In the genomic region with DNA sequence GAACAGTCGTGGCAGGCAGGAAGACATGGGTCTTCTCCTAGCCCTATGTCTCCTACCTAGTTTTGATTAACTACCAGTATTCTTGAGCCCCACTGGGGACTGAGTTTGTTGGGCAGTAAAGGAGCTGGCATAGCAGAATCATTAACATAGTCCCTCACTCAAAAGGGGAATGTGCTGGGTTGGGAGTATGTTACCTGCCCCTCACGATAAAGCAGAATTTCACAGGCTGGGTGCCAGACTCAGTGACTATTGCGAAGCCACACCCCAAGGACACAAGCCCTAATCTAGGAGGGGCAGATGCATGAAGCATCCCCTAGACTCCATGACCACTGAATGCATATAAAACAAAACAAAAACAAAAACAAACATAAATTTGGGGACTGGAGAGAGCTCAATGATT, we compare ENCODE assay signal across 19 mouse cellular contexts.
"Had no signal": no experiment of that assay in that cellular context is flagged by ENCODE, and none has a peak within 500 bp of the region (broad histone marks: within the 10 kb centered on the region; RNA-seq: fewer than 3 reads in every experiment).

No protein-coding gene starts in this region.

- H3K9me3 ChIP-seq: lung, embryonic 15.5 days; midbrain, embryonic 10.5 days had no signal

- H3K36me3 ChIP-seq: lung, embryonic 15.5 days had no signal

- H3K4me2 ChIP-seq: lung, embryonic 15.5 days had no signal

- H3K27me3 ChIP-seq: lung, embryonic 15.5 days had no signal

- DNase-seq: kidney, adult 18-20 months; kidney, adult 9 months; kidney, postnatal 14 days; kidney, postnatal 4 days; layer of hippocampus, adult 9-11 months; lung, adult 18-20 months; lung, postnatal 14 days; lung, postnatal 4 days; midbrain, embryonic 14.5 days; right cerebral cortex, adult 18-20 months; right cerebral cortex, postnatal 14 days; right cerebral cortex, postnatal 4 days; thymus, adult 18-20 months had no signal

- H3K27ac ChIP-seq: layer of hippocampus, adult 2 months; liver, embryonic 14.5 days; lung, embryonic 15.5 days; midbrain, embryonic 10.5 days had no signal

- H3K4me3 ChIP-seq: layer of hippocampus, adult 2 months; lung, embryonic 15.5 days; midbrain, embryonic 10.5 days had no signal

- H3K9ac ChIP-seq: liver, embryonic 14.5 days; lung, embryonic 15.5 days had no signal

- ATAC-seq: inflammation-experienced regulatory T-cells, adult 6 months; intestine, embryonic 16.5 days had no signal
